Mouse (Mus musculus): ENCODE measurements at regions not wholly inside any gene's neighbourhood (a gene's known extent, or its start where the extent isn't known, plus 50 kb on each side); places are given as distances from the start of the nearest gene placed in this dataset.
A peak's percentile ranks its signal among the peaks of the same experiment; 100 is the strongest.

- Histone ChIP-seq H3K4me1 (ENCODE audit: control insufficient read depth in 2 of 2, insufficient read depth in 2 of 2, low read length in 2 of 2) (peaks cover 20% of the 10 kb centered on the region in 2 experiments), H3K36me3 (ENCODE audit: control insufficient read depth, insufficient read depth, low read length) (no peaks in the 10 kb centered on the region), H3K4me2 (ENCODE audit: low read length) (peak overlapping the region; percentile 66), H3K9ac (ENCODE audit: low read length) (peak overlapping the region; percentile 57), H3K27me3 (ENCODE audit: control insufficient read depth, insufficient read depth, low read length) (no peaks in the 10 kb centered on the region), H3K9me3 (ENCODE audit: control insufficient read depth, low read length) (peaks cover 6% of the 10 kb centered on the region; the same call in 1 of the 2 replicates), H3K27ac (replicated peaks in 1 of 2; ENCODE audit: control insufficient read depth in 1 of 2, insufficient read depth in 1 of 2, low read depth in 2 of 2, low read length in 2 of 2) (peak overlapping the region; percentile 23 to 30; a peak in 1 of 4 replicates), H3K4me3 (ENCODE audit: control insufficient read depth in 1 of 2, insufficient read depth in 1 of 2, low read depth in 1 of 2, low read length in 2 of 2) (peak overlapping the region; percentile 14 to 23; a peak in 3 of 4 replicates)
- 2% methylated on average over 16 of the region's 16 CpGs for WGBS
- ATAC-seq (ENCODE audit: insufficient number of reproducible peaks, insufficient read depth, low FRiP score, low read depth) = peak; percentile 73
Observed at GRCm38 (mm10) chr12:54316980-54317471, 113.4 kb upstream of the Egln3 start.

GRCm38 (mm10) chr12:54316066-54316567, 112.5 kb upstream of the Egln3 start:
- peaks cover 4% of the 10 kb centered on the region; the same call in 1 of the 2 replicates for H3K9me3 ChIP-seq (ENCODE audit: control insufficient read depth, low read length)
- peaks cover 20% of the 10 kb centered on the region in 2 experiments for H3K4me1 ChIP-seq (ENCODE audit: control insufficient read depth in 2 of 2, insufficient read depth in 2 of 2, low read length in 2 of 2)
- peak overlapping the region; percentile 66 for H3K4me2 ChIP-seq (ENCODE audit: low read length)
- no peak overlapping the region for H3K4me3 ChIP-seq (ENCODE audit: control insufficient read depth in 1 of 2, insufficient read depth in 1 of 2, low read depth in 1 of 2, low read length in 2 of 2)
- H3K36me3 ChIP-seq (ENCODE audit: control insufficient read depth, insufficient read depth, low read length) = no peaks in the 10 kb centered on the region
- ATAC-seq (ENCODE audit: insufficient number of reproducible peaks, insufficient read depth, low FRiP score, low read depth) = no peak
- no peak overlapping the region for H3K9ac ChIP-seq (ENCODE audit: low read length)
- no peaks in the 10 kb centered on the region for H3K27me3 ChIP-seq (ENCODE audit: control insufficient read depth, insufficient read depth, low read length)
- 51% methylated on average over 15 of the region's 15 CpGs for WGBS
- H3K27ac ChIP-seq (replicated peaks in 1 of 2; ENCODE audit: control insufficient read depth in 1 of 2, insufficient read depth in 1 of 2, low read depth in 2 of 2, low read length in 2 of 2) = no peak overlapping the region

GRCm38 (mm10) chr12:54314153-54314552, 110.5 kb upstream of the Egln3 start:
- Histone ChIP-seq H3K9me3 (ENCODE audit: control insufficient read depth, low read length) (no peaks in the 10 kb centered on the region), H3K9ac (ENCODE audit: low read length) (no peak overlapping the region), H3K4me3 (ENCODE audit: control insufficient read depth in 1 of 2, insufficient read depth in 1 of 2, low read depth in 1 of 2, low read length in 2 of 2) (no peak overlapping the region), H3K4me2 (ENCODE audit: low read length) (no peak overlapping the region), H3K36me3 (ENCODE audit: control insufficient read depth, insufficient read depth, low read length) (no peaks in the 10 kb centered on the region), H3K27me3 (ENCODE audit: control insufficient read depth, insufficient read depth, low read length) (no peaks in the 10 kb centered on the region), H3K27ac (replicated peaks in 1 of 2; ENCODE audit: control insufficient read depth in 1 of 2, insufficient read depth in 1 of 2, low read depth in 2 of 2, low read length in 2 of 2) (no peak overlapping the region), H3K4me1 (ENCODE audit: control insufficient read depth in 2 of 2, insufficient read depth in 2 of 2, low read length in 2 of 2) (peaks cover 20% of the 10 kb centered on the region in 2 experiments)
- 70% methylated on average over 2 of the region's 2 CpGs for WGBS
- no peak for ATAC-seq (ENCODE audit: insufficient number of reproducible peaks, insufficient read depth, low FRiP score, low read depth)

GRCm38 (mm10) chr12:54313211-54313845, 109.7 kb upstream of the Egln3 start:
- Histone ChIP-seq H3K36me3 (ENCODE audit: control insufficient read depth, insufficient read depth, low read length) (no peaks in the 10 kb centered on the region), H3K27me3 (ENCODE audit: control insufficient read depth, insufficient read depth, low read length) (no peaks in the 10 kb centered on the region), H3K9ac (ENCODE audit: low read length) (peak overlapping the region; percentile 75), H3K4me3 (ENCODE audit: control insufficient read depth in 1 of 2, insufficient read depth in 1 of 2, low read depth in 1 of 2, low read length in 2 of 2) (peak overlapping the region; percentile 43 to 52), H3K4me1 (ENCODE audit: control insufficient read depth in 2 of 2, insufficient read depth in 2 of 2, low read length in 2 of 2) (peaks cover 20% of the 10 kb centered on the region in 2 experiments), H3K9me3 (ENCODE audit: control insufficient read depth, low read length) (no peaks in the 10 kb centered on the region), H3K27ac (replicated peaks in 1 of 2; ENCODE audit: control insufficient read depth in 1 of 2, insufficient read depth in 1 of 2, low read depth in 2 of 2, low read length in 2 of 2) (peak overlapping the region; percentile 82), H3K4me2 (ENCODE audit: low read length) (peak overlapping the region; percentile 72)
- peak; percentile 85 for ATAC-seq (ENCODE audit: insufficient number of reproducible peaks, insufficient read depth, low FRiP score, low read depth)
- WGBS = under 1% methylated on average over 20 of the region's 20 CpGs

- H3K4me2 ChIP-seq (ENCODE audit: low read length) = peak overlapping the region; percentile 72
- H3K4me3 ChIP-seq (ENCODE audit: control insufficient read depth in 1 of 2, insufficient read depth in 1 of 2, low read depth in 1 of 2, low read length in 2 of 2) = peak overlapping the region; percentile 43 to 52
- WGBS = 18% methylated on average over 14 of the region's 14 CpGs
- H3K36me3 ChIP-seq (ENCODE audit: control insufficient read depth, insufficient read depth, low read length) = no peaks in the 10 kb centered on the region
- no peak; the same call in 1 of the 2 replicates for ATAC-seq (ENCODE audit: insufficient number of reproducible peaks, insufficient read depth, low FRiP score, low read depth)
- H3K9me3 ChIP-seq (ENCODE audit: control insufficient read depth, low read length) = no peaks in the 10 kb centered on the region
- peak overlapping the region; percentile 75 for H3K9ac ChIP-seq (ENCODE audit: low read length)
- H3K4me1 ChIP-seq (ENCODE audit: control insufficient read depth in 2 of 2, insufficient read depth in 2 of 2, low read length in 2 of 2) = peaks cover 20% of the 10 kb centered on the region in 2 experiments
- H3K27ac ChIP-seq (replicated peaks in 1 of 2; ENCODE audit: control insufficient read depth in 1 of 2, insufficient read depth in 1 of 2, low read depth in 2 of 2, low read length in 2 of 2) = peak overlapping the region; percentile 82
- H3K27me3 ChIP-seq (ENCODE audit: control insufficient read depth, insufficient read depth, low read length) = no peaks in the 10 kb centered on the region
Observed at GRCm38 (mm10) chr12:54312522-54313210, 109.0 kb upstream of the Egln3 start.

- ATAC-seq (ENCODE audit: insufficient number of reproducible peaks, insufficient read depth, low FRiP score, low read depth) = no peak
- 63% methylated on average over 4 of the region's 4 CpGs for WGBS
- Histone ChIP-seq H3K4me2 (ENCODE audit: low read length) (0 out of 2 replicates have a peak overlapping the region, but pooled peaks have one; percentile 72), H3K36me3 (ENCODE audit: control insufficient read depth, insufficient read depth, low read length) (no peaks in the 10 kb centered on the region), H3K4me3 (ENCODE audit: control insufficient read depth in 1 of 2, insufficient read depth in 1 of 2, low read depth in 1 of 2, low read length in 2 of 2) (no peak overlapping the region), H3K9me3 (ENCODE audit: control insufficient read depth, low read length) (no peaks in the 10 kb centered on the region), H3K4me1 (ENCODE audit: control insufficient read depth in 2 of 2, insufficient read depth in 2 of 2, low read length in 2 of 2) (peaks cover 16 to 17% of the 10 kb centered on the region in 2 experiments), H3K9ac (ENCODE audit: low read length) (no peak overlapping the region), H3K27ac (replicated peaks in 1 of 2; ENCODE audit: control insufficient read depth in 1 of 2, insufficient read depth in 1 of 2, low read depth in 2 of 2, low read length in 2 of 2) (no peak overlapping the region), H3K27me3 (ENCODE audit: control insufficient read depth, insufficient read depth, low read length) (no peaks in the 10 kb centered on the region)
Observed at GRCm38 (mm10) chr12:54311896-54312521, 108.3 kb upstream of the Egln3 start.

GRCm38 (mm10) chr12:54309874-54310273, 106.2 kb upstream of the Egln3 start:
- no peak overlapping the region for H3K27ac ChIP-seq (replicated peaks in 1 of 2; ENCODE audit: control insufficient read depth in 1 of 2, insufficient read depth in 1 of 2, low read depth in 2 of 2, low read length in 2 of 2)
- 79% methylated on average over 4 of the region's 4 CpGs for WGBS
- no peak overlapping the region for H3K9ac ChIP-seq (ENCODE audit: low read length)
- H3K4me1 ChIP-seq (ENCODE audit: control insufficient read depth in 2 of 2, insufficient read depth in 2 of 2, low read length in 2 of 2) = peaks cover 8 to 14% of the 10 kb centered on the region in 2 experiments
- no peak overlapping the region for H3K4me3 ChIP-seq (ENCODE audit: control insufficient read depth in 1 of 2, insufficient read depth in 1 of 2, low read depth in 1 of 2, low read length in 2 of 2)
- H3K4me2 ChIP-seq (ENCODE audit: low read length) = no peak overlapping the region
- no peaks in the 10 kb centered on the region for H3K9me3 ChIP-seq (ENCODE audit: control insufficient read depth, low read length)
- no peaks in the 10 kb centered on the region for H3K27me3 ChIP-seq (ENCODE audit: control insufficient read depth, insufficient read depth, low read length)
- ATAC-seq (ENCODE audit: insufficient number of reproducible peaks, insufficient read depth, low FRiP score, low read depth) = no peak
- H3K36me3 ChIP-seq (ENCODE audit: control insufficient read depth, insufficient read depth, low read length) = no peaks in the 10 kb centered on the region
